Mouse (Mus musculus) liver (tissue): ENCODE measurements around the gene Map3k7cl.

ENCODE experiments used
- DNase-seq: peaks from one replicate; pipeline ENCODE4 v3.0.0-alpha.2; 2020; ENCODE audit warnings: mixed read lengths

The Map3k7cl gene

GRCm38 (mm10) chr16:87644111-87644770 is 91.1 kb downstream of the Map3k7cl start:
- DNase-seq: no peak
